Mouse (Mus musculus): ENCODE results near the gene Amz1.
A peak's percentile ranks its signal among the peaks of the same experiment; 100 is the strongest.

The Amz1 gene

GRCm38 (mm10) chr5:140767704-140768141 is 43.8 kb downstream of the Amz1 start:
- peak; percentile 96 for DNase-seq (ENCODE audit: inconsistent ontology term)

- peak; percentile 91 for DNase-seq (ENCODE audit: inconsistent ontology term)
Measured at GRCm38 (mm10) chr5:140768333-140768732, 44.4 kb downstream of the Amz1 start.

- DNase-seq (ENCODE audit: inconsistent ontology term): peak; percentile 71
Measured at GRCm38 (mm10) chr5:140771612-140772011, 47.7 kb downstream of the Amz1 start.

- DNase-seq (ENCODE audit: inconsistent ontology term): no peak
Measured at GRCm38 (mm10) chr5:140772158-140772557, 48.2 kb downstream of the Amz1 start.

- no peak for DNase-seq (ENCODE audit: inconsistent ontology term)
Measured at GRCm38 (mm10) chr5:140775111-140775510, 51.2 kb downstream of the Amz1 start.

- no peak for DNase-seq (ENCODE audit: inconsistent ontology term)
Measured at GRCm38 (mm10) chr5:140776968-140777367, 53.0 kb downstream of the Amz1 start.

GRCm38 (mm10) chr5:140781122-140781521 is 57.2 kb downstream of the Amz1 start:
- DNase-seq (ENCODE audit: inconsistent ontology term): no peak

- DNase-seq (ENCODE audit: inconsistent ontology term): no peak
Measured at GRCm38 (mm10) chr5:140781886-140782572, 58.1 kb downstream of the Amz1 start.

- no peak for DNase-seq (ENCODE audit: inconsistent ontology term)
Measured at GRCm38 (mm10) chr5:140783577-140783976, 59.6 kb downstream of the Amz1 start.

GRCm38 (mm10) chr5:140784288-140784687 is 60.4 kb downstream of the Amz1 start:
- no peak for DNase-seq (ENCODE audit: inconsistent ontology term)

GRCm38 (mm10) chr5:140785240-140785872 is 61.4 kb downstream of the Amz1 start:
- no peak for DNase-seq (ENCODE audit: inconsistent ontology term)

GRCm38 (mm10) chr5:140789561-140789960 is 65.6 kb downstream of the Amz1 start:
- DNase-seq (ENCODE audit: inconsistent ontology term): peak; percentile 48

GRCm38 (mm10) chr5:140790392-140790791 is 66.5 kb downstream of the Amz1 start:
- no peak for DNase-seq (ENCODE audit: inconsistent ontology term)

- DNase-seq (ENCODE audit: inconsistent ontology term): peak; percentile 91
Measured at GRCm38 (mm10) chr5:140790937-140791877, 67.3 kb downstream of the Amz1 start.

GRCm38 (mm10) chr5:140792233-140792632 is 68.3 kb downstream of the Amz1 start:
- no peak for DNase-seq (ENCODE audit: inconsistent ontology term)

GRCm38 (mm10) chr5:140794753-140795152 is 70.8 kb downstream of the Amz1 start:
- no peak for DNase-seq (ENCODE audit: inconsistent ontology term)

GRCm38 (mm10) chr5:140795176-140795575 is 71.2 kb downstream of the Amz1 start:
- DNase-seq (ENCODE audit: inconsistent ontology term): no peak

GRCm38 (mm10) chr5:140796051-140796450 is 72.1 kb downstream of the Amz1 start:
- no peak for DNase-seq (ENCODE audit: inconsistent ontology term)

- DNase-seq (ENCODE audit: inconsistent ontology term): no peak
Measured at GRCm38 (mm10) chr5:140798158-140798557, 74.2 kb downstream of the Amz1 start.

GRCm38 (mm10) chr5:140798775-140799174 is 74.8 kb downstream of the Amz1 start:
- DNase-seq (ENCODE audit: inconsistent ontology term): no peak

GRCm38 (mm10) chr5:140799190-140799589 is 75.3 kb downstream of the Amz1 start:
- no peak for DNase-seq (ENCODE audit: inconsistent ontology term)

GRCm38 (mm10) chr5:140800288-140800923 is 76.5 kb downstream of the Amz1 start:
- peak; percentile 84 for DNase-seq (ENCODE audit: inconsistent ontology term)
